ENCODE assay signal across 8 mouse cellular contexts in genomic region chr19:25132322-25132721, GRCm38 (mm10).
DNase-seq lines count a peak whose midpoint lies in the region; ATAC-seq and TF ChIP-seq lines count a peak whose summit lies in the region.

No protein-coding gene starts in this region.

- WGBS in heart, embryonic 11.5 days (ENCODE audit: insufficient replicate concordance) = 19% methylated on average over 4 of the region's 4 CpGs
- 16% methylated on average over 4 of the region's 4 CpGs for WGBS in stomach, postnatal 0 days

- H3K9ac ChIP-seq in heart, embryonic 11.5 days (ENCODE audit: low read depth, low read length) = no peak overlapping the region
- no peak overlapping the region for H3K9ac ChIP-seq in stomach, postnatal 0 days (ENCODE audit: low read length)

- H3K36me3 ChIP-seq in heart, embryonic 11.5 days (ENCODE audit: control insufficient read depth, insufficient read depth, low read length) = no peaks in the 10 kb centered on the region
- H3K36me3 ChIP-seq in stomach, postnatal 0 days (ENCODE audit: control insufficient read depth, insufficient read depth, low read length) = no peaks in the 10 kb centered on the region

- TF ChIP-seq EP300 in stomach, postnatal 0 days (optimal IDR thresholded peaks at IDR 0.05) = no peak

- ATAC-seq in heart, embryonic 11.5 days (replicated peaks; ENCODE audit: insufficient number of reproducible peaks, low FRiP score, low TSS enrichment) = no peak
- ATAC-seq in stomach, postnatal 0 days (ENCODE audit: low FRiP score, low TSS enrichment) = no peak
- no peak for ATAC-seq in granulocyte monocyte progenitor cell, adult 5-6 weeks (replicated peaks; ENCODE audit: poor library complexity, severe bottlenecking)

- H3K9me3 ChIP-seq in heart, embryonic 11.5 days (replicated peaks; ENCODE audit: control insufficient read depth, low read length) = no peaks in the 10 kb centered on the region
- H3K9me3 ChIP-seq in stomach, postnatal 0 days (ENCODE audit: control insufficient read depth, low read length) = no peaks in the 10 kb centered on the region

- peak; percentile 51 to 79 for DNase-seq in heart, postnatal 10 days
- peak; percentile 24 for DNase-seq in right cerebral cortex, adult 18-20 months
- no peak for DNase-seq in right cerebral cortex, postnatal 10 days (ENCODE audit: low spot score in 2 of 2)
- peak; percentile 52 for DNase-seq in forelimb bud, embryonic 11.5 days (ENCODE audit: low read depth, low spot score)
- DNase-seq in stomach, postnatal 0 days (ENCODE audit: low spot score) = no peak
- DNase-seq in right cerebral cortex, postnatal 25 days = no peak

- no peak overlapping the region for H3K4me3 ChIP-seq in heart, embryonic 11.5 days (ENCODE audit: low read depth, low read length)
- no peak overlapping the region for H3K4me3 ChIP-seq in stomach, postnatal 0 days (ENCODE audit: low read depth, low read length)

- no peak overlapping the region for H3K27ac ChIP-seq in heart, embryonic 11.5 days (ENCODE audit: low read depth, low read length)
- H3K27ac ChIP-seq in stomach, postnatal 0 days (replicated peaks) = no peak overlapping the region

- no peaks in the 10 kb centered on the region for H3K27me3 ChIP-seq in heart, embryonic 11.5 days (ENCODE audit: control insufficient read depth, insufficient read depth, low read length)
- no peaks in the 10 kb centered on the region for H3K27me3 ChIP-seq in stomach, postnatal 0 days (ENCODE audit: control insufficient read depth, insufficient read depth, low read length)

- H3K4me1 ChIP-seq in heart, embryonic 11.5 days (ENCODE audit: control insufficient read depth, insufficient read depth, low read length) = no peaks in the 10 kb centered on the region
- H3K4me1 ChIP-seq in stomach, postnatal 0 days (replicated peaks; ENCODE audit: control insufficient read depth, insufficient read depth) = no peaks in the 10 kb centered on the region

- H3K4me2 ChIP-seq in heart, embryonic 11.5 days = no peak overlapping the region
- H3K4me2 ChIP-seq in stomach, postnatal 0 days (replicated peaks; ENCODE audit: low read depth) = no peak overlapping the region

- intact Hi-C loops in heart, postnatal 10 days (cut with DNase I) = loop anchor here (1.0 to 10.0 kb wide), 4 partner anchors 104 to 502 kb away; partner anchors contain the start of gene Kank1

- peak; percentile 76 for TF ChIP-seq CTCF in stomach, postnatal 0 days (IDR thresholded peaks at IDR 0.05; ENCODE audit: low read depth)

Comparison
In these comparisons a context has a peak if more than half of its experiments do, and no peak if none do; other contexts are left out.
1. DNase-seq: peak in heart, postnatal 10 days (2 of 2), right cerebral cortex, adult 18-20 months (single experiment) and forelimb bud, embryonic 11.5 days (single experiment); none in right cerebral cortex, postnatal 10 days (0 of 2), stomach, postnatal 0 days (single experiment) and right cerebral cortex, postnatal 25 days (single experiment).